Mouse (Mus musculus) intestine, embryonic 14.5 days (tissue): Measurements from ENCODE around the gene Olfr90. TPM values are rescaled to one million over a fixed set of nuclear protein-coding genes. Genes with fewer than 3 reads are reported as not detected.

Experiments used
- ATAC-seq: fragments of 200-750 bp; cut with Nextera tagmentation; replicated peaks from 2 replicates; pipeline ENCODE4 v1.8.0; 2017; ENCODE audit warnings: low read depth, moderate number of reproducible peaks, moderate TSS enrichment, moderate library complexity; ENCODE audit not compliant: low FRiP score, low TSS enrichment
- DNase-seq: peaks from one replicate; pipeline ENCODE4 v3.0.0-alpha.2; 2018; ENCODE audit warnings: low spot score
- H3K27ac ChIP-seq: fragments of 300-500 bp; sonication (generic); 2 replicates; pipeline ENCODE4 v1.5.1; 2014; ENCODE audit warnings: low read depth, mild to moderate bottlenecking, control low read depth
- H3K27me3 ChIP-seq: fragments of 300-500 bp; sonication (generic); replicated peaks from 2 replicates; pipeline ENCODE4 v1.6.1; 2014; ENCODE audit warnings: low read length, control low read depth; ENCODE audit not compliant: control insufficient read depth, insufficient read depth
- H3K36me3 ChIP-seq: fragments of 300-500 bp; sonication (generic); 2 replicates; pipeline ENCODE4 v1.6.1; 2014; ENCODE audit warnings: low read length, control low read depth; ENCODE audit not compliant: control insufficient read depth, insufficient read depth
- H3K4me1 ChIP-seq: fragments of 300-500 bp; sonication (generic); replicated peaks from 2 replicates; pipeline ENCODE4 v1.6.1; 2014; ENCODE audit warnings: low read length, control low read depth, mixed read lengths; ENCODE audit not compliant: control insufficient read depth, insufficient read depth
- H3K4me2 ChIP-seq: fragments of 300-500 bp; sonication (generic); 2 replicates; pipeline ENCODE4 v1.6.1; 2014; ENCODE audit warnings: low read length
- H3K4me3 ChIP-seq: fragments of 300-500 bp; sonication (generic); 2 replicates; pipeline ENCODE4 v1.5.1; 2014; ENCODE audit warnings: low read depth, low read length, control low read depth, mixed read lengths
- H3K9ac ChIP-seq: fragments of 300-500 bp; sonication (generic); 2 replicates; pipeline ENCODE4 v1.6.1; 2014; ENCODE audit warnings: mild to moderate bottlenecking, low read length
- H3K9me3 ChIP-seq: fragments of 300-500 bp; sonication (generic); 2 replicates; pipeline ENCODE4 v1.6.1; 2016; ENCODE audit warnings: low read length, control low read depth; ENCODE audit not compliant: control insufficient read depth
- WGBS: fragments of 180-500 bp; shearing (Covaris S2); extraction: QIAGEN DNeasy Blood & Tissue Kit; methylation state at CpG from one replicate; pipeline ENCODE4 v1.1.7; 2014; 5-methylcytosine and 5-hydroxymethylcytosine counted together
- polyA plus RNA-seq: library from polyadenylated mRNA; unstranded; fragments of >200 nt; fragmentation: Nextera tagmentation; extraction: Ambion mirVana; gene quantifications from 2 replicates; pipeline ENCODE4 v1.2.1, GENCODE M21; 2014

Gene Olfr90
- polyA plus RNA-seq, 1 experiment from 2014 or later, result not detected

DNA sequence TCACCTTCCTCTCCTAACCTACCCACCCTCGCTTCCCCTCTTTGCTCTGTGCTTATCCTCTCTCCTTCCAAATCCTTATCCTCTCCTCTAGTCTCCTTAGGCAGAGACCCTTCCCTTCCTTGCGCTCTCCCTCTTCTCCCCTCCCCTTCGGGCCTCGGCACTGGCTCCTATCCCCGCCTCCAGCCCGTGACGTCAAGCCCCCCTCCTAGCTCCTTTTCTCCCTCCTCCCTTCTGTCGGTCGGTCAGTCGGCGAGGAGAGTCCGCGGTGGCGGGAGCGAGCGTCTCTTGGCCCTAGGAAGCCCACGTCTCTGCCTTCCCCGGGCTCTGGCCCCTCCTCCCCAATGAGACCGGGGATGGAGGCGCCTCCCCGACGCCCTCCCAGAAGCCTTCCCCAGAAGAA is 37.9 kb downstream of the Olfr90 start:
- no peaks in the 10 kb centered on the region for H3K27me3 ChIP-seq
- H3K27ac ChIP-seq, result no peak overlapping the region
- peak overlapping the region; percentile 69 for H3K4me2 ChIP-seq
- H3K36me3 ChIP-seq, result peaks cover 18% of the 10 kb centered on the region
- WGBS, result 0% methylated on average over 21 of the region's 22 CpGs
- peak overlapping the region; percentile 56 for H3K4me3 ChIP-seq
- H3K9ac ChIP-seq, result peak overlapping the region; percentile 36
- DNase-seq (peak; percentile 89), ATAC-seq (peak; percentile 30)
- H3K4me1 ChIP-seq, result peaks cover 15% of the 10 kb centered on the region
- H3K9me3 ChIP-seq, result no peaks in the 10 kb centered on the region

GRCm38 (mm10) chr17:37049570-37050310 is 38.6 kb downstream of the Olfr90 start:
- Histone ChIP-seq H3K27me3 (no peaks in the 10 kb centered on the region), H3K27ac (no peak overlapping the region), H3K36me3 (peaks cover 11% of the 10 kb centered on the region; the same call in 1 of the 2 replicates), H3K4me2 (peak overlapping the region; percentile 69), H3K4me1 (peaks cover 15% of the 10 kb centered on the region), H3K9me3 (no peaks in the 10 kb centered on the region), H3K4me3 (peak overlapping the region; percentile 56), H3K9ac (peak overlapping the region; percentile 36; the same call in 1 of the 2 replicates)
- ATAC-seq, result peak; percentile 21; the same call in 1 of the 2 replicates
- 6% methylated on average over 39 of the region's 39 CpGs for WGBS
- peak; percentile 89 for DNase-seq

- no peak overlapping the region for H3K4me3 ChIP-seq
- H3K4me2 ChIP-seq, result no peak overlapping the region
- no peaks in the 10 kb centered on the region for H3K27me3 ChIP-seq
- WGBS, result 77% methylated on average over 7 of the region's 7 CpGs
- H3K9ac ChIP-seq, result no peak overlapping the region
- ATAC-seq, result no peak
- 0 out of 2 replicates have a peak, but pooled peaks cover 3% of the 10 kb centered on the region for H3K36me3 ChIP-seq
- H3K27ac ChIP-seq, result no peak overlapping the region
- no peak for DNase-seq
- peaks cover 15% of the 10 kb centered on the region for H3K4me1 ChIP-seq
- no peaks in the 10 kb centered on the region for H3K9me3 ChIP-seq
Observed at GRCm38 (mm10) chr17:37048383-37048782, 39.9 kb downstream of the Olfr90 start.

- no peak overlapping the region for H3K27ac ChIP-seq
- no peak overlapping the region for H3K9ac ChIP-seq
- no peaks in the 10 kb centered on the region for H3K9me3 ChIP-seq
- ATAC-seq, result no peak
- DNase-seq, result no peak
- peaks cover 15% of the 10 kb centered on the region for H3K4me1 ChIP-seq
- H3K36me3 ChIP-seq, result no peaks in the 10 kb centered on the region
- 31% methylated on average over 3 of the region's 3 CpGs for WGBS
- no peak overlapping the region for H3K4me3 ChIP-seq
- no peaks in the 10 kb centered on the region for H3K27me3 ChIP-seq
- no peak overlapping the region for H3K4me2 ChIP-seq
Observed at GRCm38 (mm10) chr17:37047981-37048380, 40.3 kb downstream of the Olfr90 start.

- Histone ChIP-seq H3K9ac (no peak overlapping the region), H3K36me3 (no peaks in the 10 kb centered on the region), H3K27ac (no peak overlapping the region), H3K4me3 (peak overlapping the region; percentile 74), H3K9me3 (no peaks in the 10 kb centered on the region), H3K4me2 (peak overlapping the region; percentile 88), H3K27me3 (no peaks in the 10 kb centered on the region), H3K4me1 (peaks cover 15% of the 10 kb centered on the region)
- ATAC-seq (no peak), DNase-seq (no peak)
- WGBS, result 24% methylated on average over 19 of the region's 19 CpGs
Observed at GRCm38 (mm10) chr17:37047332-37047976, 40.8 kb downstream of the Olfr90 start.

DNA sequence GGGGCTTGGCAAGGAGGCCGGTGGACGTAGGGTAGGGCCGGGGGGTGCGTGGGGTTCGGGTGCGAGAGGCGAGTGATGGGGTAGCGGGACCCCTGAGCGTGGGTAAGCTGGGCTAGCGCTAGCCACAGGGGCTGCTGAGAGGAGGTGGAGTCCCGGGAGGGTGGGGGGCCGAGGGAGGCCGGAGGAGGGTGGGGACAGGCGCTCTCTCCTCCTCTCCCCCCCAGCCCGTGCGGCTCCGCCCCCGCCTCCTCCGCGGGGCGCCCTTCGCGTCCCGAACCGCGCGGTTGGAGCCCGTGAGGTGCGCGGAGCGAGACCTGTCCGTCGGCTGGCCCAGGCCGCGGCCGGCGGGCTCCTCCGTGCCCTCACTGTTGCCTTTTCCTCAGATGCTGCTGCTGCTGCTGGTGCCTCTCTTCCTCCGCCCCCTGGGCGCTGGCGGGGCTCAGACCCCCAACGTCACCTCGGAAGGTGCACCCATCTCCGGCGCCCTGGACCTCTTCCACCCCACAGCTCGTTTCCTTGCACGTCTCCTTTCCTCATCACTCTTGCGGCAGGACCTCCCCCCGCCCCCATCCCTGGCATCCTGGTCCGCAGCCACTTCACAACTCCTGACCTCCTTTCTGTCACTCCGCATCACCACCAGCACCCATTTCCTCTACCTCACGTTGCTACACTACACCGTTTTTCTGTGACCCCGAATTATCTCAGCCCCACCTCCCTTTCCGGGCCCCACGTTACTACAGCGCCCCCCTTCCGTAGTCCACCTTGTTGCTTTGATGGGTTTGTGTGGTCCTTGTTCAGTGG is 41.8 kb downstream of the Olfr90 start:
- Histone ChIP-seq H3K4me2 (peak overlapping the region; percentile 88), H3K9ac (peak overlapping the region; percentile 88), H3K4me1 (peaks cover 15% of the 10 kb centered on the region), H3K36me3 (no peaks in the 10 kb centered on the region), H3K27ac (peak overlapping the region; percentile 77), H3K27me3 (no peaks in the 10 kb centered on the region), H3K9me3 (no peaks in the 10 kb centered on the region), H3K4me3 (peak overlapping the region; percentile 74)
- DNase-seq, result peak; percentile 72
- peak; percentile 72 for ATAC-seq
- under 1% methylated on average over 36 of the region's 58 CpGs for WGBS

- H3K36me3 ChIP-seq, result no peaks in the 10 kb centered on the region
- peaks cover 13% of the 10 kb centered on the region for H3K4me1 ChIP-seq
- peak; percentile 87 for ATAC-seq
- H3K9me3 ChIP-seq, result no peaks in the 10 kb centered on the region
- H3K27ac ChIP-seq, result peak within 1 kb of the TSS; percentile 77
- H3K4me2 ChIP-seq, result peak within 1 kb of the TSS; percentile 88
- peak; percentile 88 for DNase-seq
- peak within 1 kb of the TSS; percentile 74 for H3K4me3 ChIP-seq
- peak within 1 kb of the TSS; percentile 88 for H3K9ac ChIP-seq
- WGBS, result 2% methylated on average over 50 of the region's 55 CpGs
- H3K27me3 ChIP-seq, result no peaks in the 10 kb centered on the region
Observed at GRCm38 (mm10) chr17:37045611-37046311, 42.5 kb downstream of the Olfr90 start, which contains the start of gene Gabbr1. Gene Gabbr1 (plus strand): TSS chr17:37045966.
